Mouse (Mus musculus): Measurements from ENCODE around the gene Pdlim4. TPM values are rescaled to one million over a fixed set of nuclear protein-coding genes. Genes with fewer than 3 reads are reported as not detected.

The Pdlim4 gene
- polyA plus RNA-seq (2015; fragmentation: Nextera tagmentation; extraction: Ambion mirVana) = 55.5 and 58.6 TPM in 2 replicates

GRCm38 (mm10) chr11:54068520-54069371 is at the start of gene Pdlim4:
TSS of gene Pdlim4 (minus strand) at chr11:54069014.
- Histone ChIP-seq H3K36me3 (ENCODE audit: control insufficient read depth, insufficient read depth, low read length) (no peaks in the 10 kb centered on the region), H3K9me3 (ENCODE audit: control insufficient read depth, low read length) (no peaks in the 10 kb centered on the region), H3K9ac (ENCODE audit: low read length) (peak within 1 kb of the TSS; percentile 78), H3K27ac (replicated peaks) (peak within 1 kb of the TSS; percentile 88), H3K4me3 (ENCODE audit: low read depth, low read length) (peak within 1 kb of the TSS; percentile 57), H3K27me3 (ENCODE audit: control insufficient read depth, insufficient read depth, low read length) (no peaks in the 10 kb centered on the region), H3K4me2 (replicated peaks; ENCODE audit: low read depth) (peak within 1 kb of the TSS; percentile 84), H3K4me1 (replicated peaks; ENCODE audit: control insufficient read depth, insufficient read depth) (peaks cover 12% of the 10 kb centered on the region)
- WGBS = 3% methylated on average over 35 of the region's 61 CpGs
- DNase-seq (ENCODE audit: low spot score) (peak; percentile 56), ATAC-seq (ENCODE audit: low FRiP score, low TSS enrichment) (peak; percentile 35; the same call in 1 of the 2 replicates)
- TF ChIP-seq CTCF (IDR thresholded peaks at IDR 0.05; ENCODE audit: low read depth) = no peak
- no peak for TF ChIP-seq EP300 (optimal IDR thresholded peaks at IDR 0.05)

- WGBS = 86% methylated on average over 10 of the region's 10 CpGs
- H3K4me3 ChIP-seq (ENCODE audit: low read depth, low read length) = no peak overlapping the region
- peaks cover 3% of the 10 kb centered on the region; the same call in 1 of the 2 replicates for H3K4me1 ChIP-seq (replicated peaks; ENCODE audit: control insufficient read depth, insufficient read depth)
- DNase-seq (ENCODE audit: low spot score) (no peak), ATAC-seq (ENCODE audit: low FRiP score, low TSS enrichment) (no peak)
- no peak overlapping the region for H3K4me2 ChIP-seq (replicated peaks; ENCODE audit: low read depth)
- TF ChIP-seq EP300 (optimal IDR thresholded peaks at IDR 0.05) (no peak), CTCF (IDR thresholded peaks at IDR 0.05; ENCODE audit: low read depth) (no peak)
- peaks cover 16% of the 10 kb centered on the region for H3K36me3 ChIP-seq (ENCODE audit: control insufficient read depth, insufficient read depth, low read length)
- H3K27me3 ChIP-seq (ENCODE audit: control insufficient read depth, insufficient read depth, low read length) = no peaks in the 10 kb centered on the region
- no peak overlapping the region for H3K9ac ChIP-seq (ENCODE audit: low read length)
- H3K27ac ChIP-seq (replicated peaks) = no peak overlapping the region
- H3K9me3 ChIP-seq (ENCODE audit: control insufficient read depth, low read length) = no peaks in the 10 kb centered on the region
Observed at GRCm38 (mm10) chr11:54117096-54117495, 48.3 kb upstream of the Pdlim4 start.

- Histone ChIP-seq H3K9ac (ENCODE audit: low read length) (no peak overlapping the region), H3K36me3 (ENCODE audit: control insufficient read depth, insufficient read depth, low read length) (peaks cover 16% of the 10 kb centered on the region), H3K27ac (replicated peaks) (no peak overlapping the region), H3K9me3 (ENCODE audit: control insufficient read depth, low read length) (no peaks in the 10 kb centered on the region), H3K27me3 (ENCODE audit: control insufficient read depth, insufficient read depth, low read length) (no peaks in the 10 kb centered on the region), H3K4me2 (replicated peaks; ENCODE audit: low read depth) (no peak overlapping the region), H3K4me1 (replicated peaks; ENCODE audit: control insufficient read depth, insufficient read depth) (peaks cover 3% of the 10 kb centered on the region; the same call in 1 of the 2 replicates), H3K4me3 (ENCODE audit: low read depth, low read length) (no peak overlapping the region)
- ATAC-seq (ENCODE audit: low FRiP score, low TSS enrichment) (no peak), DNase-seq (ENCODE audit: low spot score) (no peak)
- no peak for TF ChIP-seq CTCF (IDR thresholded peaks at IDR 0.05; ENCODE audit: low read depth)
- TF ChIP-seq EP300 (optimal IDR thresholded peaks at IDR 0.05) = no peak
- 68% methylated on average over 4 of the region's 4 CpGs for WGBS
Observed at GRCm38 (mm10) chr11:54116406-54116805, 47.6 kb upstream of the Pdlim4 start.

GRCm38 (mm10) chr11:54115911-54116310 is 47.1 kb upstream of the Pdlim4 start:
- no peak overlapping the region for H3K4me3 ChIP-seq (ENCODE audit: low read depth, low read length)
- no peak overlapping the region for H3K4me2 ChIP-seq (replicated peaks; ENCODE audit: low read depth)
- no peak overlapping the region for H3K27ac ChIP-seq (replicated peaks)
- DNase-seq (ENCODE audit: low spot score) (no peak), ATAC-seq (ENCODE audit: low FRiP score, low TSS enrichment) (no peak)
- H3K27me3 ChIP-seq (ENCODE audit: control insufficient read depth, insufficient read depth, low read length) = no peaks in the 10 kb centered on the region
- TF ChIP-seq EP300 (optimal IDR thresholded peaks at IDR 0.05) (no peak), CTCF (IDR thresholded peaks at IDR 0.05; ENCODE audit: low read depth) (no peak)
- H3K36me3 ChIP-seq (ENCODE audit: control insufficient read depth, insufficient read depth, low read length) = peaks cover 16% of the 10 kb centered on the region
- no peaks in the 10 kb centered on the region for H3K9me3 ChIP-seq (ENCODE audit: control insufficient read depth, low read length)
- WGBS = 58% methylated on average over 3 of the region's 3 CpGs
- no peak overlapping the region for H3K9ac ChIP-seq (ENCODE audit: low read length)
- H3K4me1 ChIP-seq (replicated peaks; ENCODE audit: control insufficient read depth, insufficient read depth) = peaks cover 3% of the 10 kb centered on the region; the same call in 1 of the 2 replicates

- no peaks in the 10 kb centered on the region for H3K27me3 ChIP-seq (ENCODE audit: control insufficient read depth, insufficient read depth, low read length)
- no peak for DNase-seq (ENCODE audit: low spot score)
- no peak overlapping the region for H3K9ac ChIP-seq (ENCODE audit: low read length)
- H3K4me3 ChIP-seq (ENCODE audit: low read depth, low read length) = no peak overlapping the region
- WGBS = 90% methylated on average over 8 of the region's 8 CpGs
- no peak overlapping the region for H3K4me2 ChIP-seq (replicated peaks; ENCODE audit: low read depth)
- H3K4me1 ChIP-seq (replicated peaks; ENCODE audit: control insufficient read depth, insufficient read depth) = peaks cover 3% of the 10 kb centered on the region; the same call in 1 of the 2 replicates
- no peak overlapping the region for H3K27ac ChIP-seq (replicated peaks)
- ATAC-seq (ENCODE audit: low FRiP score, low TSS enrichment) = no peak
- peaks cover 16% of the 10 kb centered on the region for H3K36me3 ChIP-seq (ENCODE audit: control insufficient read depth, insufficient read depth, low read length)
- no peak for TF ChIP-seq CTCF (IDR thresholded peaks at IDR 0.05; ENCODE audit: low read depth)
- H3K9me3 ChIP-seq (ENCODE audit: control insufficient read depth, low read length) = no peaks in the 10 kb centered on the region
Observed at GRCm38 (mm10) chr11:54115301-54115700, 46.5 kb upstream of the Pdlim4 start.

GRCm38 (mm10) chr11:54114746-54115145 is 45.9 kb upstream of the Pdlim4 start:
- Histone ChIP-seq H3K36me3 (ENCODE audit: control insufficient read depth, insufficient read depth, low read length) (peaks cover 14% of the 10 kb centered on the region), H3K9me3 (ENCODE audit: control insufficient read depth, low read length) (no peaks in the 10 kb centered on the region), H3K4me1 (replicated peaks; ENCODE audit: control insufficient read depth, insufficient read depth) (peaks cover 3% of the 10 kb centered on the region; the same call in 1 of the 2 replicates), H3K27me3 (ENCODE audit: control insufficient read depth, insufficient read depth, low read length) (no peaks in the 10 kb centered on the region), H3K9ac (ENCODE audit: low read length) (no peak overlapping the region), H3K4me2 (replicated peaks; ENCODE audit: low read depth) (no peak overlapping the region), H3K27ac (replicated peaks) (no peak overlapping the region), H3K4me3 (ENCODE audit: low read depth, low read length) (no peak overlapping the region)
- DNase-seq (ENCODE audit: low spot score) = no peak
- ATAC-seq (ENCODE audit: low FRiP score, low TSS enrichment) = no peak
- 87% methylated on average over 3 of the region's 3 CpGs for WGBS
- TF ChIP-seq CTCF (IDR thresholded peaks at IDR 0.05; ENCODE audit: low read depth) = no peak
- TF ChIP-seq EP300 (optimal IDR thresholded peaks at IDR 0.05) = no peak

Measured in stomach, postnatal 0 days (tissue).